Mouse (Mus musculus) forebrain, embryonic 16.5 days (tissue): ENCODE measurements at regions not wholly inside any gene's neighbourhood (a gene's known extent, or its start where the extent isn't known, plus 50 kb on each side); places are given as distances from the start of the nearest gene placed in this dataset.

ENCODE experiments used
- ATAC-seq: fragments of 200-750 bp; cut with Nextera tagmentation; 2 replicates; pipeline ENCODE4 v1.8.0; 2017; ENCODE audit warnings: mild to moderate bottlenecking, moderate library complexity
- H3K27ac ChIP-seq: fragments of 300-500 bp; sonication (generic); 2 replicates; pipeline ENCODE4 v1.5.1; 2014; ENCODE audit warnings: low read length, control low read depth
- H3K27me3 ChIP-seq: fragments of 300-500 bp; sonication (generic); replicated peaks from 2 replicates; pipeline ENCODE4 v1.6.1; 2014; ENCODE audit warnings: low read length; ENCODE audit not compliant: control insufficient read depth, insufficient read depth
- H3K36me3 ChIP-seq: fragments of 300-500 bp; sonication (generic); 2 replicates; pipeline ENCODE4 v1.6.1; 2014; ENCODE audit not compliant: control insufficient read depth, insufficient read depth
- H3K4me1 ChIP-seq: fragments of 300-500 bp; sonication (generic); replicated peaks from 2 replicates; pipeline ENCODE4 v1.6.1; 2014; ENCODE audit warnings: low read length; ENCODE audit not compliant: control insufficient read depth, insufficient read depth
- H3K4me2 ChIP-seq: fragments of 300-500 bp; sonication (generic); 2 replicates; pipeline ENCODE4 v1.6.1; 2014; ENCODE audit warnings: mild to moderate bottlenecking, low read length, control low read depth
- H3K4me3 ChIP-seq: fragments of 300-500 bp; sonication (generic); replicated peaks from 2 replicates; pipeline ENCODE4 v1.5.1; 2014; ENCODE audit warnings: mild to moderate bottlenecking, low read length, control low read depth
- H3K9ac ChIP-seq: fragments of 300-500 bp; sonication (generic); replicated peaks from 2 replicates; pipeline ENCODE4 v1.6.1; 2014; ENCODE audit warnings: low read depth, low read length, control low read depth
- H3K9me3 ChIP-seq: fragments of 300-500 bp; sonication (generic); 2 replicates; pipeline ENCODE4 v1.6.1; 2016; ENCODE audit warnings: low read length; ENCODE audit not compliant: control insufficient read depth
- WGBS: fragments of 180-500 bp; shearing (Covaris S2); extraction: QIAGEN DNeasy Blood & Tissue Kit; methylation state at CpG from one replicate; pipeline ENCODE4 v1.1.7; 2014; 5-methylcytosine and 5-hydroxymethylcytosine counted together

DNA sequence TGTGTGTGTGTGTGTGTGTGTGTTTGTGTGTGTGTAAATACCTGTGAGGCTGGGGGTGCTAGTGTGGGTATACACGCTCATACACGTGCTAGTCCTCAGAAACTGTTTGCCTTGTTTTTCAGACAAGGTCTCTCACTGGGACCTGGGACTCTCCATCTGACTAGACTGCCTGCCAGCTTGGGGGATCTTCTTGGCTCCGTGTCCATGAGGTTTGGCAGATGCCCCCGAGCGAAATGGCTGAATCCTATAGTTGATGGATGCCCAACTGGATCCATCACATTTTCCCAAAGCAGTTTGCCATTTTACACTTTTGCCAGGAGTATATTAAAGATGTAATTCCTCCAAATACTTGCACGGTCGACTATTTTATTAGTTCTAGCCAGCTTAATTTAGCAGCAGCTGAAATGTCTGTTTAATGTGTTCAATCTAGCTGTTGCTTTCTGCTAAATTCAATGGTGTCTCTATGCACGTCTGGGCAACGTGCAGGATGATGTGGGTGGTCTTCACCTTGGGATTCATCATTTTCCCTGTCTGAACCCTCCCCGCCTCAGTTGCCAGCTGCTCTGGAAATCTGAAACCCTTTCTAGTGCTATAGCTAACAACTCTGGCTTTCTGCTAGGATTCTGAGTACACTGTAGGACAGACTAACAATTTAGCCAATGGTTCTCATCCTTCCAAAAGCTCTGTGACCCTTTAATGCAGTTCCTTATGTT is 213.3 kb upstream of the Lrig3 start:
- H3K27me3 ChIP-seq, result no peaks in the 10 kb centered on the region
- no peaks in the 10 kb centered on the region for H3K9me3 ChIP-seq
- H3K4me2 ChIP-seq, result no peak overlapping the region
- no peak overlapping the region for H3K27ac ChIP-seq
- 66% methylated on average over 10 of the region's 10 CpGs for WGBS
- no peaks in the 10 kb centered on the region for H3K36me3 ChIP-seq
- no peak for ATAC-seq
- no peaks in the 10 kb centered on the region; the same call in 1 of the 2 replicates for H3K4me1 ChIP-seq
- no peak overlapping the region for H3K9ac ChIP-seq
- no peak overlapping the region for H3K4me3 ChIP-seq

GRCm38 (mm10) chr10:125759171-125759570 is 206.8 kb upstream of the Lrig3 start:
- no peak for ATAC-seq
- no peak overlapping the region for H3K4me2 ChIP-seq
- H3K9me3 ChIP-seq, result no peaks in the 10 kb centered on the region
- no peak overlapping the region for H3K4me3 ChIP-seq
- H3K36me3 ChIP-seq, result no peaks in the 10 kb centered on the region
- no peak overlapping the region for H3K27ac ChIP-seq
- H3K9ac ChIP-seq, result no peak overlapping the region
- no peaks in the 10 kb centered on the region for H3K27me3 ChIP-seq
- 97% methylated on average over 3 of the region's 3 CpGs for WGBS
- H3K4me1 ChIP-seq, result peaks cover 3% of the 10 kb centered on the region; the same call in 1 of the 2 replicates

- 0 out of 2 replicates have a peak overlapping the region, but pooled peaks have one; percentile 12 for H3K4me3 ChIP-seq
- no peak overlapping the region for H3K27ac ChIP-seq
- 0 out of 2 replicates have a peak overlapping the region, but pooled peaks have one; percentile 4 for H3K9ac ChIP-seq
- peak; percentile 80 for ATAC-seq
- no peaks in the 10 kb centered on the region for H3K27me3 ChIP-seq
- WGBS, result 22% methylated on average over 16 of the region's 16 CpGs
- peak overlapping the region; percentile 35 for H3K4me2 ChIP-seq
- peaks cover 3% of the 10 kb centered on the region; the same call in 1 of the 2 replicates for H3K4me1 ChIP-seq
- no peaks in the 10 kb centered on the region for H3K9me3 ChIP-seq
- no peaks in the 10 kb centered on the region for H3K36me3 ChIP-seq
These were observed 203.4 kb upstream of the Lrig3 start for GRCm38 (mm10) chr10:125762367-125763068.

DNA sequence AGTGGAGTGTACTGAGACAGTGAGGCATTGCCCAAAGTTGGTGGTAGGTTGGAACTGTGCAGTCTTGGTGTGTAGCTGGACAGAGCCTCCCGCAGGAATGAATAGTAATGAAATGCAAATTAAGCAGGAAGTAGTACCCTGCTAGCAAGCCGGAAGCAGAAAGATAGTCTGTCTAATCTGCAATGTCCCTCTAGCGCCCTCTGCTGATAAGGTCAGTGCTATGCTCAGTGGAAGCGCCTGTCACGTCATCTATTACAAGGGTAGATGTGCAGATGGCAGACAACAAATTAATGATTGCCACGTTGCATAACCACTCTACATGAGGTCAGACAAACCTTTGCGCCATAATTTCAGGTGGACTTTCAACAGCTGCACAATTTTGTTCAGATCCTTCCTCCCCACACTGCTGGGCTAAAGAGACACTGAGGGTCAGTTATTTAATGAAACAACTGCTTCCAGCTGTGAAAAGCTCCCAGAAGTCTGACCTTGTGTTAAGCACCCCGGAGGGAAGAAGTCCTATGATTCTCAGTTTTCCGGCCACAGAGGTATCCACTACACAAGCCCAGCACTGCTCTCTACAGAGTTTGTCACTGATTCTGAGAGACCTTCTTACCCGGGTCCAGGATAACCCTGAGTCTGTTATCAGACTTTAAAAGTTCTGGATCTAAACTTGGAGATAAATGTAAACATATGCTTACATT is 201.4 kb upstream of the Lrig3 start:
- Histone ChIP-seq H3K27ac (no peak overlapping the region), H3K27me3 (no peaks in the 10 kb centered on the region), H3K4me1 (peaks cover 3% of the 10 kb centered on the region; the same call in 1 of the 2 replicates), H3K9ac (no peak overlapping the region), H3K4me3 (no peak overlapping the region), H3K4me2 (no peak overlapping the region), H3K36me3 (no peaks in the 10 kb centered on the region), H3K9me3 (no peaks in the 10 kb centered on the region)
- no peak for ATAC-seq
- 66% methylated on average over 10 of the region's 10 CpGs for WGBS

- Histone ChIP-seq H3K9me3 (no peaks in the 10 kb centered on the region), H3K27me3 (no peaks in the 10 kb centered on the region)
- 79% methylated on average over 10 of the region's 10 CpGs for WGBS
These were observed 200.7 kb upstream of the Lrig3 start for GRCm38 (mm10) chr10:125765103-125765820.

DNA sequence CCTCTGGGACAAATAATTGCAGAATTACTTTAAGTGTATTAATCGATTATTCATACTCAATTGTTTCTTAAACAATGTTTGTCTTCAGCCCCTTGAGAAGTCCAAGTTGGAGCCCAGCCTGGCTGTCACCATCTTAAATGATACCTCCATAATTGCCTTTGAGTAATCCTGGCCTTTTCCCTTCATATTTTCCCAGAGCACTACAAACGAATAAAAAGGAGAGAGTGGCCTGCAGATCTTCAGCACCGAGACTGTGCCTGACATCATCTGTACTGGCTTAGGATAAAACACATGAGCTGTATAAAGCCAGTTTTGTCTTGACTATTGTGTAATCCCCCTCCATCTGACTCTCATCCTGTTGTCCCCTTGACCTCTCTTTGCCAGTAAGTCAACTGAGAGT is 197.7 kb upstream of the Lrig3 start:
- Histone ChIP-seq H3K9me3 (no peaks in the 10 kb centered on the region), H3K9ac (no peak overlapping the region), H3K36me3 (no peaks in the 10 kb centered on the region), H3K4me2 (no peak overlapping the region), H3K27me3 (no peaks in the 10 kb centered on the region), H3K4me1 (no peaks in the 10 kb centered on the region), H3K4me3 (no peak overlapping the region), H3K27ac (no peak overlapping the region)
- no peak for ATAC-seq
- 64% methylated on average over 3 of the region's 3 CpGs for WGBS

More at GRCm38 (mm10) chr10:125765103-125765820, 200.7 kb upstream of the Lrig3 start:
- Histone ChIP-seq H3K4me3 (no peak overlapping the region), H3K4me2 (no peak overlapping the region), H3K27ac (no peak overlapping the region), H3K4me1 (peaks cover 3% of the 10 kb centered on the region; the same call in 1 of the 2 replicates), H3K9ac (no peak overlapping the region), H3K36me3 (no peaks in the 10 kb centered on the region)
- no peak for ATAC-seq

DNA sequence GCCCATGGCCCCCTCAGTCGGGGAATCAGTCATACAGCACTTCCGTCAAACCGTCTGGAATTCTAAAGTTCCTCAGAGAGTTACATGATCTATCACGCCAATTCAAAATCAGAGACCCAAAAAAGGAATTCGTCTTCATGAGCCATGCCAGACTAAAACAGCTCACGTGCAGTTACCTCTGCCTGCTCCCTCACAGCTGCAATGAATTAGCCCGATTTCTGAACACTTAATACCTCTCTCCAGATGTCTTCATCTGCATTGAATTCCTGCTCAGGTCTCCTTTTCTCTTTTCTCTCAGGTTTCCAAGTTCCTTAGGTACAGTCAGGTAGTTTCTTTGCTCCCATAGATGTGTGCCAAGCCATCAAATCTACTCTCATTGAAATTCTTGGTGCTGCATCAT is 192.4 kb upstream of the Lrig3 start:
- Histone ChIP-seq H3K4me3 (no peak overlapping the region), H3K27ac (no peak overlapping the region), H3K9me3 (no peaks in the 10 kb centered on the region), H3K4me2 (no peak overlapping the region), H3K4me1 (no peaks in the 10 kb centered on the region), H3K27me3 (no peaks in the 10 kb centered on the region), H3K36me3 (no peaks in the 10 kb centered on the region), H3K9ac (no peak overlapping the region)
- ATAC-seq, result no peak
- 86% methylated on average over 7 of the region's 7 CpGs for WGBS

DNA sequence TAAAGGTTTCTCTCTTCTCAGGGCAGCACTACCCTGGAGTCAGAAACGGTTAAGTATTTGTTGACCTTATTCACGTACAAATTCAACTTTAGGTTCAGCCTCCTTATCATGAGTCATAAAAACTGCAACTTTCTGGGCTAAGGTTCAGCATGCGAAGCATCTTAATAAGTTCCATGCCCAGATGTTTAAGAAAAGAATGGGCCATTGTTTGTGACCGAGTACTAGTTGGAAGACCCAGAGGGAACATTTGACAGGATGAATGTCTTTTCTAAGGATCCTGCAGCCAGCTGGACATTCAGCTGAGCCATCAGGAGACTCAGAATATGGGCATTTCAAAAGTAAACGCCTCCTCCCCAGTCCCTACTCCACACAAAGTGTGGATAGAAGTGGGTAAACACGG is 183.5 kb upstream of the Lrig3 start:
- no peak overlapping the region for H3K4me2 ChIP-seq

DNA sequence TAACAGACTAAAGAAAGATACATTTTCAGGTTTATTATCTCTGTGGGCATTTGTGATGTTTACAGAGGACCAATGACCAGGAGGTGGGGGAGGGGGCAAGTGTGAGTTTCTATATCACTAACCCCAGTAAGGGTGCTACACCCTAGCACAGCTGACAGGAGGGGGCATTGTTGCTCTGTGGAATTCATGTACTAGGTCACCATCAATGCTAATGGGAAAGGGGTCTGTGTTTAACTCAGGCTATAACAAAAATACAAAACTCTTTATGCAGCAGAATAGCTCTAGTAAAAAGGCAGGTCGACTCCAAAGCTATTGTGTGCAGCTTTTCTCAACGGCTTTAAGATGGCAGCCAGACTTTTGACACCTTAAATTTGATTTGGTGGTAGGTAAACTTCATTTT is 181.1 kb upstream of the Lrig3 start:
- ATAC-seq, result peak; percentile 66
- H3K27me3 ChIP-seq, result no peaks in the 10 kb centered on the region
- H3K9ac ChIP-seq, result no peak overlapping the region
- 9% methylated on average over 2 of the region's 2 CpGs for WGBS
- no peaks in the 10 kb centered on the region for H3K9me3 ChIP-seq
- no peak overlapping the region for H3K4me3 ChIP-seq
- no peak overlapping the region for H3K27ac ChIP-seq
- H3K4me2 ChIP-seq, result no peak overlapping the region
- H3K36me3 ChIP-seq, result no peaks in the 10 kb centered on the region
- H3K4me1 ChIP-seq, result peaks cover 27% of the 10 kb centered on the region

More for the DNA sequence above, 183.5 kb upstream of the Lrig3 start:
- H3K27me3 ChIP-seq, result no peaks in the 10 kb centered on the region
- no peak overlapping the region for H3K4me3 ChIP-seq
- ATAC-seq, result no peak
- WGBS, result 72% methylated on average over 6 of the region's 6 CpGs
- H3K9ac ChIP-seq, result no peak overlapping the region
- no peaks in the 10 kb centered on the region for H3K36me3 ChIP-seq
- H3K4me1 ChIP-seq, result peaks cover 22% of the 10 kb centered on the region
- no peak overlapping the region for H3K27ac ChIP-seq
- no peaks in the 10 kb centered on the region for H3K9me3 ChIP-seq
